ENCODE assay signal across 8 mouse cellular contexts in genomic region chr2:29060135-29060597, GRCm38 (mm10). TPM values are rescaled to one million over a fixed set of nuclear protein-coding genes. Genes with fewer than 3 reads are reported as not detected.
DNase-seq lines count a peak whose midpoint lies in the region; ATAC-seq lines count a peak whose summit lies in the region.

TSS of gene Ttf1 (plus strand) at chr2:29060262.

- H3K4me2 ChIP-seq in hindbrain, embryonic 11.5 days (replicated peaks; ENCODE audit: low read depth, low read length): peak within 1 kb of the TSS; percentile 73

- no peaks in the 10 kb centered on the region for H3K27me3 ChIP-seq in hindbrain, embryonic 11.5 days (ENCODE audit: control insufficient read depth, insufficient read depth, low read length)

- WGBS in hindbrain, embryonic 11.5 days: under 1% methylated on average over 41 of the region's 41 CpGs

- H3K36me3 ChIP-seq in hindbrain, embryonic 11.5 days (ENCODE audit: control insufficient read depth, insufficient read depth, low read length): no peaks in the 10 kb centered on the region

- peaks cover 2% of the 10 kb centered on the region; the same call in 1 of the 2 replicates for H3K4me1 ChIP-seq in hindbrain, embryonic 11.5 days (replicated peaks; ENCODE audit: control insufficient read depth, insufficient read depth, low read length)

- DNase-seq in MN1 (ENCODE audit: low spot score): peak; percentile 95
- peak; percentile 93 for DNase-seq in cerebellum, adult 9-10 months
- peak; percentile 95 for DNase-seq in hindbrain, embryonic 11.5 days (ENCODE audit: low spot score)
- DNase-seq in layer of hippocampus, postnatal 14 days (ENCODE audit: low spot score in 2 of 2): peak; percentile 86 to 94
- peak; percentile 89 for DNase-seq in lung, postnatal 14 days
- DNase-seq in retina, adult 2 months (ENCODE audit: low read depth, low spot score): peak; percentile 82
- DNase-seq in thymus, postnatal 36 days: peak; percentile 83 to 89

- H3K9ac ChIP-seq in hindbrain, embryonic 11.5 days (ENCODE audit: low read depth, low read length): peak within 1 kb of the TSS; percentile 81

- peak within 1 kb of the TSS; percentile 83 for H3K27ac ChIP-seq in hindbrain, embryonic 11.5 days (ENCODE audit: low read depth, low read length)

- ATAC-seq in frontal cortex, adult (ENCODE audit: low TSS enrichment): peak; percentile 100
- ATAC-seq in hindbrain, embryonic 11.5 days (ENCODE audit: low FRiP score): peak; percentile 98

- H3K9me3 ChIP-seq in hindbrain, embryonic 11.5 days (ENCODE audit: control insufficient read depth, low read length): no peaks in the 10 kb centered on the region

- peak within 1 kb of the TSS; percentile 91 for H3K4me3 ChIP-seq in hindbrain, embryonic 11.5 days (ENCODE audit: low read depth, low read length)

RNA-seq across cellular contexts. Expression of gene Ttf1, which starts in this region (rescaled TPM):
- polyA plus RNA-seq in hindbrain, embryonic 11.5 days (2014; fragmentation: Nextera tagmentation; extraction: Ambion mirVana): 11.2 and 11.6 TPM in 2 replicates
- 10 to 100 TPM; 11.2 to 12.5 TPM for total RNA-seq in layer of hippocampus, postnatal 14 days (2021)

Comparison
In these comparisons a context has a peak if more than half of its experiments do, and no peak if none do; other contexts are left out.
1. Peak in every context shown above with its lines: DNase-seq, ATAC-seq, H3K4me3 ChIP-seq and H3K27ac ChIP-seq.